Mouse (Mus musculus): Measurements from ENCODE around the gene Sufu.

DNA sequence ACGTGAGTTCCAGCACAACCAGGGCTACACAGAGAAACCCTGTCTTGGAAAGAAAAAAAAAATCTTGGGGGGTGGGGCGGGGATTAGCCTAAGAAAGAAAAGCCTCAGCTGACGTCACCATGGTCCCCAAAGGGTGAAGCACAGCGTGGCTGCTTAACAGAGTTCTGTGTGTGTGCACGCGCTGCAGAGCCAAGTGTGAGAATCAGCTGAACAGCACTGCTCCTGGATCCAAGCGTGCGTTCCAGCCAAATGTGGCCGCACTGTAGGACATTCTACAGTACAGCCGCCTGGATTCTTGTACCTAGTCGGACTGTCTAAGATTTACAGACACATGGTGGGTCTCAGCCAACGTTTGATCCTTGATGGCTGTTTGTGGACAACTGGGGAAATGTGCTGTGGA, 29.8 kb downstream of the Sufu start:
- TF ChIP-seq CTCF (IDR thresholded peaks at IDR 0.05 in 2 of 3, conservative IDR thresholded peaks at IDR 0.05 in 1 of 3; ENCODE audit: control insufficient read depth in 1 of 3, insufficient read depth in 1 of 3, low read depth in 2 of 3, low read length in 3 of 3, poor library complexity in 1 of 3, severe bottlenecking in 1 of 3) (no peak), ETS1 (IDR thresholded peaks at IDR 0.05; ENCODE audit: low read depth, low read length) (no peak), POLR2AphosphoS5 (IDR thresholded peaks at IDR 0.05; ENCODE audit: borderline replicate concordance, low read depth, low read length) (no peak), GABPA (IDR thresholded peaks at IDR 0.05; ENCODE audit: low read depth, low read length) (no peak), EP300 (IDR thresholded peaks at IDR 0.05; ENCODE audit: low read depth in 1 of 2, low read length in 2 of 2) (no peak), USF2 (IDR thresholded peaks at IDR 0.05; ENCODE audit: borderline replicate concordance in 1 of 2, insufficient read depth in 1 of 2, low read depth in 1 of 2, low read length in 2 of 2) (no peak), GATA1 (IDR thresholded peaks at IDR 0.05; ENCODE audit: low read depth, low read length) (no peak), RAD21 (IDR thresholded peaks at IDR 0.05; ENCODE audit: low read depth, low read length) (no peak), ZC3H11A (IDR thresholded peaks at IDR 0.05; ENCODE audit: low read depth, low read length) (no peak), ZNF384 (IDR thresholded peaks at IDR 0.05; ENCODE audit: low read depth, low read length) (no peak), KAT2A (conservative IDR thresholded peaks at IDR 0.05; ENCODE audit: low read depth, low read length) (no peak), E2F4 (IDR thresholded peaks at IDR 0.05; ENCODE audit: borderline replicate concordance, low read depth, low read length) (no peak), MAZ (IDR thresholded peaks at IDR 0.05; ENCODE audit: low read depth, low read length) (no peak), POLR2A (IDR thresholded peaks at IDR 0.05; ENCODE audit: control insufficient read depth in 1 of 2, insufficient read depth in 1 of 2, low read depth in 1 of 2, low read length in 2 of 2, poor library complexity in 1 of 2) (no peak)
